Mouse (Mus musculus) forebrain, embryonic 14.5 days (tissue): ENCODE measurements around the gene C5ar1. TPM values are rescaled to one million over a fixed set of nuclear protein-coding genes. Genes with fewer than 3 reads are reported as not detected.

Experiments
- ATAC-seq: fragments of 200-750 bp; cut with Nextera tagmentation; 2 replicates; pipeline ENCODE4 v1.8.0; 2017; ENCODE audit warnings: mild to moderate bottlenecking, moderate library complexity
- DNase-seq: peaks from one replicate; pipeline ENCODE4 v3.0.0-alpha.2; 2015; ENCODE audit warnings: low spot score
- H3K27ac ChIP-seq: fragments of 300-500 bp; sonication (generic); 2 replicates; pipeline ENCODE4 v1.5.1; 2014; ENCODE audit warnings: low read depth, mild to moderate bottlenecking, control low read depth, low read length, moderate library complexity
- H3K27me3 ChIP-seq: fragments of 300-500 bp; sonication (generic); replicated peaks from 2 replicates; pipeline ENCODE4 v1.6.1; 2014; ENCODE audit warnings: low read length, control low read depth, mixed read lengths; ENCODE audit not compliant: control insufficient read depth, insufficient read depth
- H3K36me3 ChIP-seq: fragments of 300-500 bp; sonication (generic); 2 replicates; pipeline ENCODE4 v1.6.1; 2014; ENCODE audit warnings: low read length, control low read depth; ENCODE audit not compliant: control insufficient read depth, insufficient read depth
- H3K4me1 ChIP-seq: fragments of 300-500 bp; sonication (generic); 2 replicates; pipeline ENCODE4 v1.6.1; 2014; ENCODE audit warnings: antibody characterized with exemption, low read length, control low read depth; ENCODE audit not compliant: control insufficient read depth, insufficient read depth
- H3K4me2 ChIP-seq: fragments of 300-500 bp; sonication (generic); 2 replicates; pipeline ENCODE4 v1.6.1; 2014; ENCODE audit warnings: mild to moderate bottlenecking, control low read depth, low read length
- H3K4me3 ChIP-seq: fragments of 300-500 bp; sonication (generic); 2 replicates; pipeline ENCODE4 v1.5.1; 2014; ENCODE audit warnings: low read depth, low read length, control low read depth
- H3K9ac ChIP-seq: fragments of 300-500 bp; sonication (generic); 2 replicates; pipeline ENCODE4 v1.6.1; 2014; ENCODE audit warnings: mild to moderate bottlenecking, low read length, control low read depth, moderate library complexity
- H3K9me3 ChIP-seq: fragments of 300-500 bp; sonication (generic); replicated peaks from 2 replicates; pipeline ENCODE4 v1.6.1; 2016; ENCODE audit warnings: low read length, control low read depth, mixed read lengths; ENCODE audit not compliant: control insufficient read depth
- WGBS: fragments of 180-500 bp; shearing (Covaris S2); extraction: QIAGEN DNeasy Blood & Tissue Kit; methylation state at CpG from one replicate; pipeline ENCODE4 v1.1.7; 2014; 5-methylcytosine and 5-hydroxymethylcytosine counted together
- polyA plus RNA-seq: library from polyadenylated mRNA; unstranded; fragments of >200 nt; fragmentation: Nextera tagmentation; extraction: Ambion mirVana; gene quantifications from 2 replicates; pipeline ENCODE4 v1.2.1, GENCODE M21; 2014

Gene C5ar1
- polyA plus RNA-seq, 1 experiment from 2014 or later = 1.3 TPM

DNA sequence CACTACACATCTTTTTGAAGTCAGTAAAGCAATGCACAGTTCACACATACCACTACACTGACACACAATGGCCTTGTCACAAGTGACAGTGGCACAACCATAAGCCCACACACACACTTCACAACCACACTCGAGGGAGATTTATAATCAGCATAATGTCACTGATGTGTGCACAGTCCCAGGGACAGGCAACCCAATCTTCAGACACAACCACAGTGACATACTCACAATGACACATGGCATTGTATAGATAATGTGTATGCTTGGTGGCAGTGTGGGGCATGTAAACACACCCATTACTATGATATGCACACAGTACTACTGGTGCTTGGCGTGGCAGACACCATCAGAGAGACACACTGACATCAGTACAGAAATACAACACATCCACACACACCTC, 36.8 kb upstream of the C5ar1 start:
- Histone ChIP-seq H3K4me2 (peak overlapping the region; percentile 76), H3K36me3 (no peaks in the 10 kb centered on the region), H3K27me3 (no peaks in the 10 kb centered on the region), H3K4me1 (peaks cover 6% of the 10 kb centered on the region; the same call in 1 of the 2 replicates), H3K9ac (no peak overlapping the region; the same call in 1 of the 2 replicates), H3K4me3 (no peak overlapping the region), H3K9me3 (no peaks in the 10 kb centered on the region), H3K27ac (no peak overlapping the region)
- WGBS = 35% methylated on average over 2 of the region's 2 CpGs
- ATAC-seq (no peak), DNase-seq (no peak)

DNA sequence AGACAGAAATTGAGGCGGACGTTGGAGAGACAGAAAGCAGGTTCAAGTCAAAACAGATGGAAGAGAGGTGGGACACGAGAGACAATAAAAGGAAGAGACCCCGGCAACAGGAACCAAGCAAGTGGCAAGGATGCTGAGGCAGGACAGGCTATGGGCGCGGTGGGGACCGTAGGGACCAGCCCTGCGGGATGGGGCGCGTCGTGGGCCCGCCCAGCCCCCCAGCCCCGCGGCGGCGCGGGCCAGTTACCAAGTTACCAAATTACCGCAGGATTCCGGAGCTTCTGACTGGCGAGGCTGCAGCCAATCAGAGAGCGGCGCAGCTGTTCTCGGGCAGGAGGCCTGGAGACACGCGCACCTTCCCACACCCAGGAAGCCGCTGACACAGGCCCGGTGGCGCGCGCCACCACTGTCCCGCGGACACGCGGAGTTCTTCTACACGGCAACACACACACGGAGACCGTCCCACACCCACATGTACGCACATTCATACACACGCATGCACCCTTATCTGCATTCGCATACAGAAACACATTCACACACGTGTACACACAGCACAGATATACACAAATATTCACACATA, 36.1 kb upstream of the C5ar1 start:
- ATAC-seq (peak; percentile 49), DNase-seq (peak; percentile 84)
- Histone ChIP-seq H3K9me3 (no peaks in the 10 kb centered on the region), H3K4me2 (peak overlapping the region; percentile 76), H3K9ac (peak overlapping the region; percentile 60), H3K27me3 (no peaks in the 10 kb centered on the region), H3K27ac (peak overlapping the region; percentile 78), H3K4me1 (peaks cover 6% of the 10 kb centered on the region; the same call in 1 of the 2 replicates), H3K36me3 (no peaks in the 10 kb centered on the region), H3K4me3 (peak overlapping the region; percentile 45)
- WGBS = 2% methylated on average over 40 of the region's 41 CpGs

DNA sequence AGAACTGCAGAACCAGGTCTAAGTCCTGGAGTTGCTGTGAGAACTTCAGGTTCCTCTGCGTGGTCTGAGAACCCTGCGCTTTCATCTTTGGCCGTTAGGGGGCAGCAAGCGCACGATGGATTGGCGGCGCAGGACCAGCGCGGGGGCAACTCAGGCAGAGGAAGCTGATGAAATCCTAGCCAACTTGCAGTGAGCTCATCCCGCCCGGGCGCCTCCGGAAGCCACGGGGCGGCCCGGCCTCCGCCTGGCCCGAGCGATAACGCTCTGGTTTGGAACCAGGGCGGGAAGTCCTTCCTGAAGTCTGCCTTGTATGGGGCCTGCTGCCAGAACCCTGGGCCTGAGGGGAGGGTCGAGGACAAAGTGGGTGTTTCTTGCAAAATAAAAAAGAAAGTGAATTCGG, 35.5 kb upstream of the C5ar1 start:
- Histone ChIP-seq H3K4me3 (peak overlapping the region; percentile 45), H3K9me3 (no peaks in the 10 kb centered on the region), H3K36me3 (no peaks in the 10 kb centered on the region), H3K4me2 (peak overlapping the region; percentile 76), H3K27ac (peak overlapping the region; percentile 78), H3K9ac (peak overlapping the region; percentile 60), H3K27me3 (no peaks in the 10 kb centered on the region), H3K4me1 (peaks cover 4% of the 10 kb centered on the region; the same call in 1 of the 2 replicates)
- WGBS = under 1% methylated on average over 23 of the region's 23 CpGs
- peak; percentile 71 for ATAC-seq
- peak; percentile 94 for DNase-seq

DNA sequence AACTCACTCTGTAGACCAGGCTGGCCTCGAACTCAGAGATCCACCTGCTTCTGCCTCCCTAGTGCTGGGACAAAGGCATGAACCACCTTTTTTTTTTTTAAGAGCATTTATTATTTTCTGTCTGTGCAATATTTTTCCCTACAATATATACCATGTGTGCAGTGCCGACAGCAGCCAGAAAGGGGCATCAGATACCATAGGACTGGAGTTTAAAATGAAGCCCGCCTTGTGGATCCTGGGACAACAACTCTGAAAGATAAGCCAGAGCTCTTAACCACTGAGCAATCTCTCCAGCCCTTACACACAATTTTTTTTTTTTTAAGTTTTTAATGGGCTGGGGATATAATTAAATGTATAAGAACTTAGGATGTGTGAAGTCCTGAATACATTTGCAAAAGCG, 35.0 kb upstream of the C5ar1 start:
- peak overlapping the region; percentile 76; the same call in 1 of the 2 replicates for H3K4me2 ChIP-seq
- no peaks in the 10 kb centered on the region for H3K36me3 ChIP-seq
- H3K4me1 ChIP-seq = peaks cover 4% of the 10 kb centered on the region; the same call in 1 of the 2 replicates
- H3K9ac ChIP-seq = no peak overlapping the region
- H3K27ac ChIP-seq = no peak overlapping the region
- peak; percentile 35 for ATAC-seq
- DNase-seq = peak; percentile 73
- WGBS = 26% methylated on average over 4 of the region's 4 CpGs
- no peak overlapping the region for H3K4me3 ChIP-seq
- H3K27me3 ChIP-seq = no peaks in the 10 kb centered on the region
- no peaks in the 10 kb centered on the region for H3K9me3 ChIP-seq

DNA sequence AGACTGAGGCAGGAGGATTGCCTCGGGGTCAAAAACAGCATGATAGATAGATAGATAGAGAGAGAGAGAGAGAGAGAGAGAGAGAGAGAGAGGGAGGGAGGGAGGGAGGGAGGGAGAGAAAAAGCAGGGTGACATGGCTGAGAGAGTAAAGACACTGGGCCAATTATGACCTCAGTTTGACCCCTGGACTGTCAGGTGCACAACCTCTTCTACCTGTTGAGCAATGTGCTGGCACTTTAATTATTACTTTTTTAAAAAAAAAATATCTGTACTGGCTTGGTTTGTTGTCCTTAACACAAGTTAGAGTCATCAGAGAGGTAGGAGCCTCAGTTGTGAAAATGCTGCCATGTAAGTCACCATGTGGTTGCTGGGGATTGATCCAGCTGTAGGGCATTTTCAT, 28.5 kb upstream of the C5ar1 start:
- Histone ChIP-seq H3K27ac (no peak overlapping the region), H3K4me2 (no peak overlapping the region), H3K9me3 (no peaks in the 10 kb centered on the region), H3K36me3 (peaks cover 14% of the 10 kb centered on the region), H3K27me3 (no peaks in the 10 kb centered on the region), H3K9ac (no peak overlapping the region), H3K4me1 (peaks cover 4% of the 10 kb centered on the region; the same call in 1 of the 2 replicates), H3K4me3 (no peak overlapping the region)
- no peak for DNase-seq
- no peak for ATAC-seq
- 71% methylated on average over 1 of the region's 1 CpGs for WGBS

DNA sequence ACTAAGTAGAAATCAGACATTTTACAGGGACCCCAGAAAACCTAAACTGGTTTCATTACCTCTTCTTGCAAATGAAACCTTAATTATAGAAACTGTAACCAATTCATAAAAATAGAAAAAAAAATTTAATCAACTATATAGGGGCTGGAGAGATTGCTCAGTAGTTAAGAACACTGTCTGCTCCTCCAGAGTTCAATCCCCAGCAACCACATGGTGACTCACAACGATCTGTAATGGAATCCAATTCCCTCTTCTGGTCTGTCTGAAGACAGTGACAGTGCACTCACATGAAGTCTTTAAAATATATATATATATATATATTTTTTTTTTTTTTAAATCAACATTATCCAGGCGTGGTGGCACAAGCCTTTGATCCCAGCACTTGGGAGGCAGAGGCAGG, 27.7 kb upstream of the C5ar1 start:
- Histone ChIP-seq H3K9me3 (no peaks in the 10 kb centered on the region), H3K27me3 (no peaks in the 10 kb centered on the region), H3K4me2 (peak overlapping the region; percentile 49), H3K27ac (no peak overlapping the region), H3K4me1 (peaks cover 4% of the 10 kb centered on the region; the same call in 1 of the 2 replicates), H3K4me3 (peak overlapping the region; percentile 68), H3K9ac (peak overlapping the region; percentile 72), H3K36me3 (peaks cover 22% of the 10 kb centered on the region)
- DNase-seq (no peak), ATAC-seq (no peak)
- WGBS = 87% methylated on average over 2 of the region's 2 CpGs

DNA sequence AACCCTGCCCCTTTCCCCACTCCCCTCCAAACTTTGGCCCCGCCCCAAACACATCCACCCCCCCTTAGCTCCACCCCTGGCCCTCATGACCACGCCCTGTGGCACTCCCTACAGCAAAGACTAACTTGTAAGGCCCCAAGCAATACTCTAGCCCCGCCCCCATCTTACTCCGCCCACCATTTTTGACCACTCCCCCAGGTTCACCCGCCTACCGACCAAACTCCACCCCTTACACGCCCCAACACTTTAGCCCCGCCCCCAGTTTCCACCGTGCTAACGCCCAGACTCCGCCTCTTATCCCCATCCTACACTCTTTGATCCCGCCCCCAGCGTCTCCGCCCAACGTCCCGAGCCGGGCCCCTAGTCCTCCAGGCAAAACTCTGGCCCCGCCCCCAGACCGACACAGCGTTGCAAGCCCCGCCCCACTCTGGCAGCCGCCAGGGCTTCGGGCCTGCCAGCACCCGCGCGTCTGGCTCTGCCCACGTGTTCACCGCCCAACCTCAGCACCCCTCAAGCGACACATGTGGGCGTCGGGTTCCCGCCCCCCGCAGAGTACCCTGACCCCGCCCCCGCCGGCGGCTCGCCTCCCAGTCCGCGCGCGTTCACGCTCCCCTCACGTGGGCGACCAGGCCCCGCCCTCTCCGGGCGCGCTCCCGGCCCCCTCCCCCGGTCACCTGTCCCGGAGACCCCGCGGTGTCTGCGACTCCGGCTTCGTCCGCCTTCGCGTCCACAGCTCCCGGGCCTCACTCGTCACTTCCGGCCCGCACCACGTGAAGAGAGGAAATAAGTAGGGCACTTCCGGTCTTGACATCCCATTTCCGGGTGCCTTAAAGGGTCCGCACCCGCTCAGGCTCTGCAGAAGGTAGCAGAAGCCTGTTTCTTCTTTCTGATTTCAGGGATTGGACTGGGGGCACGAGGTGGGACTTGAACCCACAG, 27.0 kb upstream of the C5ar1 start, which contains the start of gene Ccdc9:
Ccdc9 (minus strand) TSS at position 770 of the 936 bp plus-strand sequence.
- H3K9me3 ChIP-seq = no peaks in the 10 kb centered on the region
- H3K4me1 ChIP-seq = peaks cover 4% of the 10 kb centered on the region; the same call in 1 of the 2 replicates
- no peaks in the 10 kb centered on the region for H3K27me3 ChIP-seq
- peak; percentile 98 for DNase-seq
- ATAC-seq = peak; percentile 95
- peaks cover 29% of the 10 kb centered on the region for H3K36me3 ChIP-seq
- peak within 1 kb of the TSS; percentile 94 for H3K27ac ChIP-seq
- H3K9ac ChIP-seq = peak within 1 kb of the TSS; percentile 72
- peak within 1 kb of the TSS; percentile 49 for H3K4me2 ChIP-seq
- H3K4me3 ChIP-seq = peak within 1 kb of the TSS; percentile 68
- 1% methylated on average over 70 of the region's 70 CpGs for WGBS

DNA sequence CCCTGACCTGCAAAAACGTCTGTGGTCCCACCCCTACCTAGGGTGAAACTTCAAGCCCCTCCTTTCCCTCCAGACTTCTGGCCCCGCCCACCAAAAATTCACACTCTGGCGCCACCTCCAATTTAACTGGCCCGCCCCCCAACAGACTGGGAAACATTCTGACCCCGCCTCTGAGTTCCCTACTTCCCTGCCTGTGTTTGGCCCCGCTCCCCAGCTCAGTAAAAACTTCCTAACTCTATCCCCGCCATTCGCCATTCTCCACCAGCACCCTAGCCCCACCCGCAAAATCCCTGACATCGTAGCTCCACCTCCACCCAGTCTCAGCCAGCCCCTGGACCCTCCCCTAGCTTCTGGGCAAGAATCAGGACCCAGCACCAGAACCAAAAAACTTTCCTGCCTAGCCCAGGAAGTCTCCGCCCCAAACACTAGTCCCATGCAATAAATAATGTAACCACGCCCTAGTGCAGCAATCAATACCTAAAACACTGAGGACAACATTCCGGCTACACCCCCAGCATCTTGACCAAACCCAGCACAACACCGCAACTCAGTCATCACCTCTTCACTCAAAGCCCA, 26.2 kb upstream of the C5ar1 start:
- Histone ChIP-seq H3K27ac (peak overlapping the region; percentile 94; the same call in 1 of the 2 replicates), H3K36me3 (peaks cover 36% of the 10 kb centered on the region), H3K27me3 (no peaks in the 10 kb centered on the region), H3K4me1 (peaks cover 4% of the 10 kb centered on the region; the same call in 1 of the 2 replicates), H3K4me3 (peak overlapping the region; percentile 68), H3K9ac (no peak overlapping the region), H3K9me3 (no peaks in the 10 kb centered on the region), H3K4me2 (peak overlapping the region; percentile 49)
- DNase-seq (peak; percentile 32), ATAC-seq (peak; percentile 45)
- 5% methylated on average over 14 of the region's 14 CpGs for WGBS
